Mouse (Mus musculus): ENCODE results near the gene Akap11.

GRCm38 (mm10) chr14:78525059-78525458, 11.5 kb downstream of the Akap11 start:
- TF ChIP-seq POLR2A (IDR thresholded peaks at IDR 0.05; ENCODE audit: low read depth, low read length), result no peak
- TF ChIP-seq CTCF (IDR thresholded peaks at IDR 0.05; ENCODE audit: extremely low read depth, insufficient read length, insufficient replicate concordance, low read depth, low read length), result no peak
